Mouse (Mus musculus): Measurements from ENCODE around the gene Cd3d. TPM values are rescaled to one million over a fixed set of nuclear protein-coding genes. Genes with fewer than 3 reads are reported as not detected.

Cd3d gene
- polyA plus RNA-seq, 1 experiment = not detected

DNA sequence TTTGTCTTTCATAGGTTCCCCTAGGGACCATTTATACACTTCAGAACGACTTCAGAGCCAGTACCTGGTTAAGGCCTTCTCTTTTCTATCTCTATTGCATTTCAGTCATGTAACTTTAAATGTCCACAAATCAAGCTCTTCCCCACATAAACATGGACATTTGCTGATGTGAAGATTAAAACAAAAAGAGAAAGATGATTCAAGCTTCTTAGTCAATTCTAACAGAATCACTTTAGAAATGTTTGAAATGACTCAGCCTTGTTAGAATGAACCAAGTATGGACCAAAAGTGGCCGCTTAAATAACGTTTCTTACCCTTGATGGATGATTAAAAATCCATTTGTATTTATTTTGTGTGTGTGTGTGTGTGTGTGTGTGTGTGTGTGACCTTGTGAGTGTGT lies 42.1 kb downstream of the Cd3d start:
- no peak overlapping the region for H3K4me3 ChIP-seq (replicated peaks)
- no peak for TF ChIP-seq TAL1 (IDR thresholded peaks at IDR 0.05; ENCODE audit: low read length)
- TF ChIP-seq GATA1 (IDR thresholded peaks at IDR 0.05; ENCODE audit: low read length) = no peak
- H3K9me3 ChIP-seq (ENCODE audit: control insufficient read depth, low read length) = no peaks in the 10 kb centered on the region
- H3K4me1 ChIP-seq (ENCODE audit: control insufficient read depth) = no peaks in the 10 kb centered on the region
- H3K36me3 ChIP-seq (ENCODE audit: control insufficient read depth) = no peaks in the 10 kb centered on the region
- peaks cover 3% of the 10 kb centered on the region for H3K27me3 ChIP-seq (ENCODE audit: control insufficient read depth)

DNA sequence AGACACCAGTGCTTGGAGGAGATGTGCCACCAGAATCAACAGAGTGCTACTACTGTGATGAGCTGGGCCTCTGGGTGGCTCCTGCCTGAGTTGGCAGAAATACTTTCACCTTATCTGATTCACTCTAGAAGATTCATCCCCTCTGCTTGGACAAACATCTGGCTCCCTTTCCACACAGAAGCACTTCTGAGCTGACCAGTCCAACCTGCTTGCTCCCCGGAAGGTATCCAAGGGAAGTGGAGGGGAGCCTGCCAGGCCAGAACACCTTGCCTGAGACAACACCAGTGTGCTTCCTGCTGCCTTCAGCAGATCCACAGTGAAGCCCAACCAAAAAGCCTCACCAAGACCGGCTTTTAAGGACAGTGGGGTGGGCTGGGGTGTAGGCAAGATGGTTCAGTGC lies 42.6 kb downstream of the Cd3d start:
- H3K36me3 ChIP-seq (ENCODE audit: control insufficient read depth) = no peaks in the 10 kb centered on the region
- TF ChIP-seq TAL1 (IDR thresholded peaks at IDR 0.05; ENCODE audit: low read length) (no peak), GATA1 (IDR thresholded peaks at IDR 0.05; ENCODE audit: low read length) (no peak)
- H3K4me3 ChIP-seq (replicated peaks) = no peak overlapping the region
- H3K4me1 ChIP-seq (ENCODE audit: control insufficient read depth) = no peaks in the 10 kb centered on the region
- no peaks in the 10 kb centered on the region for H3K9me3 ChIP-seq (ENCODE audit: control insufficient read depth, low read length)
- peaks cover 6% of the 10 kb centered on the region for H3K27me3 ChIP-seq (ENCODE audit: control insufficient read depth)

DNA sequence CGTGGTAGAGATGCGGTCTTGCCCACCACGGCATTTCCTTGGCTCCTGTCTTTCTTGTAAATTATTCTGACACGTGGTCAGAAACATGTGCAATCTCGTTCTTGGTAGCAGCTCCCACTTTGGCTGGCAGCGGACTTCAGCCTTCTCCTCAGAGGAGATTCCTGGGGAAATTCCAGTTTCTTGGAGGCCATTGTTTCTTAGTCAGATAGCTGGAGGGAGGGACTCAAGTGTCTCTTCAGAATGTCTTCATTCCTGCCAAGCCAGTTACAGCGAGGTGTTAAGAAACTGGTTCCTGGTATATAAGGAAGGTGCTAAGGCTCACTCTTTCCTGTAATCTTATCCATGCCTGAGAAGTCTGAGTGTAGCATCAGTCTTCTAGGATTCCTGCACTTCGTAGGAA lies 45.8 kb downstream of the Cd3d start:
- Histone ChIP-seq H3K27me3 (ENCODE audit: control insufficient read depth) (peaks cover 6% of the 10 kb centered on the region), H3K4me3 (replicated peaks) (no peak overlapping the region), H3K4me1 (ENCODE audit: control insufficient read depth) (no peaks in the 10 kb centered on the region), H3K9me3 (ENCODE audit: control insufficient read depth, low read length) (no peaks in the 10 kb centered on the region), H3K36me3 (ENCODE audit: control insufficient read depth) (no peaks in the 10 kb centered on the region)
- no peak for TF ChIP-seq TAL1 (IDR thresholded peaks at IDR 0.05; ENCODE audit: low read length)

DNA sequence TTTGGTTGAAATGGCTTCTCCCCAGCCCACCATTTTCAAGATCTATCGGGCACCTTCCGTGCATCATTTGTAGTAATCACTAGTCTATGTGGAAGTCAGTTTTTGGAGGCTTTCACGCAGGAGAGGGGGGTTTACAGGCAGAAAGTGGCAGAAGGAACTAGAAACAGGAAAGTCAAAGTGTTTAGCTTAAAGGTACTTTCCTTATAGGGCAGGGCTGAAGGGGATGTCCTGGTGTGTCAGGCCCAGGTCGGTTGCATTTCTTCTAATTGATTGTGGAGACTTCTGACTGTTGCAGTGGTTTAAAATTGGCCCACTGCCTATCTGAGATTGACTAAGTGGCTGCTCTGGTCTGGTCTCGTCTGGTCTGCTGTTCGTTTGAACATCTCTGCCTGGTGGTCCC lies 48.8 kb downstream of the Cd3d start:
- Histone ChIP-seq H3K4me1 (ENCODE audit: control insufficient read depth) (no peaks in the 10 kb centered on the region), H3K27me3 (ENCODE audit: control insufficient read depth) (peaks cover 6% of the 10 kb centered on the region), H3K36me3 (ENCODE audit: control insufficient read depth) (no peaks in the 10 kb centered on the region), H3K9me3 (ENCODE audit: control insufficient read depth, low read length) (no peaks in the 10 kb centered on the region), H3K4me3 (replicated peaks) (no peak overlapping the region)
- TF ChIP-seq GATA1 (IDR thresholded peaks at IDR 0.05; ENCODE audit: low read length) (no peak), TAL1 (IDR thresholded peaks at IDR 0.05; ENCODE audit: low read length) (no peak)

DNA sequence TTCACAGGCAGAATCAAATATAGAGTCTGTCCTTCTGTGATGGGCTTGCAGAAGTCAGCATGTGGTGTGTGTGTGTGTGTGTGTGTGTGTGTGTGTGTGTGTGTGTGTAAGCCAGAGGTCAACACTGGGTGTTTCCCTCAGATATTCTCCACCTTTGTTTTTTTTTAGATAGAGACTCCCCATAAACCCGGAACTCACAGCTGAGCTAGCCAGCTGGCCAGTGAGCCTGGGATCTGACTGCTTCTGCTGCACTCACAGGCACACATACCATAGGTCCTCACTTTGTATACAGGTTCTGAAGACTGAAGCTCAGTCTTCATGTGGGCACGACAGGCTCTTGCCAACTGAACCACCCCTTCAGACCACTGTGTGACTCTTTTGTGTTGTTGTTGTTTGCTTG lies 50.7 kb downstream of the Cd3d start:
- Histone ChIP-seq H3K27me3 (ENCODE audit: control insufficient read depth) (peaks cover 4% of the 10 kb centered on the region; the same call in 1 of the 2 replicates), H3K36me3 (ENCODE audit: control insufficient read depth) (no peaks in the 10 kb centered on the region), H3K9me3 (ENCODE audit: control insufficient read depth, low read length) (no peaks in the 10 kb centered on the region), H3K4me1 (ENCODE audit: control insufficient read depth) (no peaks in the 10 kb centered on the region), H3K4me3 (replicated peaks) (no peak overlapping the region)
- TF ChIP-seq GATA1 (IDR thresholded peaks at IDR 0.05; ENCODE audit: low read length) = no peak
- no peak for TF ChIP-seq TAL1 (IDR thresholded peaks at IDR 0.05; ENCODE audit: low read length)

DNA sequence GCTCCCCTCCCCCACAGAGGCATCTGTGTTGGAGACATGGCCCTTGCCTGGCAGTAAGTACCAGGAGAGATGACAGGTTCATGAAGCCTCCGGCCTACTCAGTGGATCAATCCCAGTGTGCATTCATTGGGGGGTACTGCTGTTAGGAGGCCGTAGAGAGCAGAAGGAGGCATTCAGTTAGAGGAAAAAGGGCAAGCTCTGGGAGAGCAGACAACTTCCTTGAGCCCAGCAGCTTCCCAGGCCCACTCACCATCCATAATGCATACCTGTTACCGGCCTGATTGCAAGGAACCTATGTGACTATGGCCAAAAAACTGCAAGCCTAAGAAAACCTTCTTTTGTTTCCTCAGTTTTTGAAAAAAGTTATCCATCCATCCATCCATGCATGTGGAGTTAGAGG lies 52.9 kb downstream of the Cd3d start:
- Histone ChIP-seq H3K4me1 (ENCODE audit: control insufficient read depth) (no peaks in the 10 kb centered on the region), H3K27me3 (ENCODE audit: control insufficient read depth) (peaks cover 7% of the 10 kb centered on the region), H3K36me3 (ENCODE audit: control insufficient read depth) (no peaks in the 10 kb centered on the region), H3K4me3 (replicated peaks) (no peak overlapping the region), H3K9me3 (ENCODE audit: control insufficient read depth, low read length) (no peaks in the 10 kb centered on the region)
- no peak for TF ChIP-seq GATA1 (IDR thresholded peaks at IDR 0.05; ENCODE audit: low read length)
- TF ChIP-seq TAL1 (IDR thresholded peaks at IDR 0.05; ENCODE audit: low read length) = no peak

Other genes starting within 250 kb of the Cd3d start
- 0.15 and 0.23 TPM in 2 replicates for gene Phldb1, start 246.6 kb upstream of the Cd3d start, polyA plus RNA-seq (2012)
- gene Arcn1, start 213.9 kb upstream of the Cd3d start, polyA plus RNA-seq (2012) = 0.33 and 0.52 TPM in 2 replicates
- 0.29 and 0.86 TPM in 2 replicates for gene Ift46, start 213.9 kb upstream of the Cd3d start, polyA plus RNA-seq (2012)
- gene Tmem25, start 182.5 kb upstream of the Cd3d start, polyA plus RNA-seq (2012) = 0.01 TPM in 1 of 2 replicates, not detected in the other
- 0.12 and 0.83 TPM in 2 replicates for gene Ttc36, start 178.7 kb upstream of the Cd3d start, polyA plus RNA-seq (2012)
- gene Kmt2a, start 100.5 kb upstream of the Cd3d start, polyA plus RNA-seq (2012) = 0.29 and 0.38 TPM in 2 replicates
- 7.2 and 8.5 TPM in 2 replicates for gene Atp5l, start 61.0 kb upstream of the Cd3d start, polyA plus RNA-seq (2012)
- 0.21 and 0.31 TPM in 2 replicates for gene Ube4a, start 16.2 kb upstream of the Cd3d start, polyA plus RNA-seq (2012)
- gene Cd3g, start 1.4 kb upstream of the Cd3d start, polyA plus RNA-seq (2012) = not detected in 2 replicates
- 0.02 TPM in 1 of 2 replicates, not detected in the other for gene Cd3e, start 27.8 kb downstream of the Cd3d start, polyA plus RNA-seq (2012)
- gene Mpzl2, start 58.0 kb downstream of the Cd3d start, polyA plus RNA-seq (2012) = not detected in 2 replicates
- not detected in 2 replicates for gene Mpzl3, start 73.4 kb downstream of the Cd3d start, polyA plus RNA-seq (2012)
- 0.03 TPM in 1 of 2 replicates, not detected in the other for gene Jaml, start 97.4 kb downstream of the Cd3d start, polyA plus RNA-seq (2012)
- gene Scn2b, start 136.0 kb downstream of the Cd3d start, polyA plus RNA-seq (2012) = not detected in 2 replicates
- gene Scn4b, start 156.6 kb downstream of the Cd3d start, polyA plus RNA-seq (2012) = not detected in 2 replicates
- not detected in 2 replicates for gene BC049352, start 200.2 kb downstream of the Cd3d start, polyA plus RNA-seq (2012)
- not detected in 2 replicates for gene Tmprss4, start 222.3 kb downstream of the Cd3d start, polyA plus RNA-seq (2012)